Mouse (Mus musculus): ENCODE measurements around the gene Bag6. TPM values are rescaled to one million over a fixed set of nuclear protein-coding genes. Genes with fewer than 3 reads are reported as not detected.

Gene Bag6
- polyA plus RNA-seq, 1 experiment from 2014 or later, result 35.5 TPM

GRCm38 (mm10) chr17:35131500-35132173 lies 3.3 kb upstream of the Bag6 start, which contains the start of gene Apom:
TSS of gene Apom (minus strand) at chr17:35132050.
- no peaks in the 10 kb centered on the region for H3K27me3 ChIP-seq (replicated peaks)
- H3K36me3 ChIP-seq, result peaks cover 34% of the 10 kb centered on the region
- H3K4me3 ChIP-seq, result peak within 1 kb of the TSS; percentile 41
- no peaks in the 10 kb centered on the region for H3K9me3 ChIP-seq (replicated peaks)
- H3K9ac ChIP-seq, result peak within 1 kb of the TSS; percentile 9; the same call in 1 of the 2 replicates
- H3K27ac ChIP-seq, result peak within 1 kb of the TSS; percentile 74
- peak within 1 kb of the TSS; percentile 47 for H3K4me2 ChIP-seq
- peaks cover 43% of the 10 kb centered on the region for H3K4me1 ChIP-seq
- 74% methylated on average over 15 of the region's 15 CpGs for WGBS (ENCODE audit: insufficient replicate concordance)
- no peak for ATAC-seq

- Histone ChIP-seq H3K4me2 (no peak overlapping the region), H3K27me3 (replicated peaks) (no peaks in the 10 kb centered on the region), H3K27ac (peak overlapping the region; percentile 74), H3K9ac (no peak overlapping the region), H3K4me1 (peaks cover 43% of the 10 kb centered on the region), H3K4me3 (no peak overlapping the region), H3K36me3 (peaks cover 33% of the 10 kb centered on the region), H3K9me3 (replicated peaks) (no peaks in the 10 kb centered on the region)
- ATAC-seq, result no peak
- WGBS (ENCODE audit: insufficient replicate concordance), result 65% methylated on average over 3 of the region's 3 CpGs
Observed at GRCm38 (mm10) chr17:35132174-35132560, 2.8 kb upstream of the Bag6 start.

- Histone ChIP-seq H3K4me2 (peak overlapping the region; percentile 77; the same call in 1 of the 2 replicates), H3K9ac (no peak overlapping the region), H3K4me3 (no peak overlapping the region), H3K27me3 (replicated peaks) (no peaks in the 10 kb centered on the region), H3K27ac (no peak overlapping the region), H3K9me3 (replicated peaks) (no peaks in the 10 kb centered on the region), H3K4me1 (peaks cover 37% of the 10 kb centered on the region), H3K36me3 (peaks cover 35% of the 10 kb centered on the region)
- no peak for ATAC-seq
- WGBS (ENCODE audit: insufficient replicate concordance), result 92% methylated on average over 7 of the region's 7 CpGs
Observed at GRCm38 (mm10) chr17:35133517-35133916, 1.5 kb upstream of the Bag6 start.

GRCm38 (mm10) chr17:35135591-35136320 lies 778 bp downstream of the Bag6 start:
- peak overlapping the region; percentile 90 for H3K27ac ChIP-seq
- peak overlapping the region; percentile 77 for H3K4me2 ChIP-seq
- WGBS (ENCODE audit: insufficient replicate concordance), result 1% methylated on average over 40 of the region's 43 CpGs
- H3K9ac ChIP-seq, result peak overlapping the region; percentile 81
- no peaks in the 10 kb centered on the region for H3K27me3 ChIP-seq (replicated peaks)
- ATAC-seq, result peak; percentile 52
- H3K4me1 ChIP-seq, result peaks cover 27% of the 10 kb centered on the region
- no peaks in the 10 kb centered on the region for H3K9me3 ChIP-seq (replicated peaks)
- H3K4me3 ChIP-seq, result peak overlapping the region; percentile 86
- peaks cover 38% of the 10 kb centered on the region for H3K36me3 ChIP-seq

- no peaks in the 10 kb centered on the region for H3K27me3 ChIP-seq (replicated peaks)
- H3K27ac ChIP-seq, result no peak overlapping the region
- no peaks in the 10 kb centered on the region for H3K9me3 ChIP-seq (replicated peaks)
- no peak overlapping the region for H3K4me3 ChIP-seq
- H3K4me1 ChIP-seq, result peaks cover 20% of the 10 kb centered on the region
- 87% methylated on average over 3 of the region's 3 CpGs for WGBS (ENCODE audit: insufficient replicate concordance)
- peaks cover 69% of the 10 kb centered on the region for H3K36me3 ChIP-seq
- no peak for ATAC-seq
- H3K4me2 ChIP-seq, result no peak overlapping the region
- H3K9ac ChIP-seq, result no peak overlapping the region
Observed at GRCm38 (mm10) chr17:35139269-35139668, 4.3 kb downstream of the Bag6 start.

- Histone ChIP-seq H3K4me3 (no peak overlapping the region), H3K36me3 (peaks cover 82% of the 10 kb centered on the region), H3K9me3 (replicated peaks) (no peaks in the 10 kb centered on the region), H3K27ac (no peak overlapping the region), H3K4me1 (peaks cover 17% of the 10 kb centered on the region), H3K4me2 (no peak overlapping the region), H3K9ac (no peak overlapping the region), H3K27me3 (replicated peaks) (no peaks in the 10 kb centered on the region)
- no peak for ATAC-seq
- 79% methylated on average over 16 of the region's 16 CpGs for WGBS (ENCODE audit: insufficient replicate concordance)
Observed at GRCm38 (mm10) chr17:35140490-35140996, 5.6 kb downstream of the Bag6 start.

- no peaks in the 10 kb centered on the region for H3K9me3 ChIP-seq (replicated peaks)
- WGBS (ENCODE audit: insufficient replicate concordance), result 86% methylated on average over 6 of the region's 6 CpGs
- H3K9ac ChIP-seq, result no peak overlapping the region
- H3K4me1 ChIP-seq, result peaks cover 7% of the 10 kb centered on the region
- no peak for ATAC-seq
- H3K27me3 ChIP-seq (replicated peaks), result no peaks in the 10 kb centered on the region
- H3K4me3 ChIP-seq, result no peak overlapping the region
- no peak overlapping the region for H3K27ac ChIP-seq
- H3K36me3 ChIP-seq, result peaks cover 96% of the 10 kb centered on the region
- H3K4me2 ChIP-seq, result no peak overlapping the region
Observed at GRCm38 (mm10) chr17:35141971-35142370, 7.0 kb downstream of the Bag6 start.

- H3K36me3 ChIP-seq, result peaks cover 99% of the 10 kb centered on the region
- no peak overlapping the region for H3K4me2 ChIP-seq
- H3K9me3 ChIP-seq (replicated peaks), result no peaks in the 10 kb centered on the region
- H3K27ac ChIP-seq, result peak overlapping the region; percentile 1; the same call in 1 of the 2 replicates
- peaks cover 4% of the 10 kb centered on the region; the same call in 1 of the 2 replicates for H3K4me1 ChIP-seq
- no peak overlapping the region for H3K4me3 ChIP-seq
- no peak overlapping the region for H3K9ac ChIP-seq
- WGBS (ENCODE audit: insufficient replicate concordance), result 87% methylated on average over 5 of the region's 5 CpGs
- no peaks in the 10 kb centered on the region for H3K27me3 ChIP-seq (replicated peaks)
- no peak for ATAC-seq
Observed at GRCm38 (mm10) chr17:35146139-35146538, 11.2 kb downstream of the Bag6 start.

- no peaks in the 10 kb centered on the region for H3K9me3 ChIP-seq (replicated peaks)
- 0 out of 2 replicates have a peak overlapping the region, but pooled peaks have one; percentile 13 for H3K27ac ChIP-seq
- H3K4me1 ChIP-seq, result peaks cover 9% of the 10 kb centered on the region; the same call in 1 of the 2 replicates
- H3K27me3 ChIP-seq (replicated peaks), result no peaks in the 10 kb centered on the region
- 65% methylated on average over 3 of the region's 3 CpGs for WGBS (ENCODE audit: insufficient replicate concordance)
- H3K9ac ChIP-seq, result no peak overlapping the region
- no peak for ATAC-seq
- no peak overlapping the region for H3K4me3 ChIP-seq
- no peak overlapping the region for H3K4me2 ChIP-seq
- peaks cover 99% of the 10 kb centered on the region for H3K36me3 ChIP-seq
Observed at GRCm38 (mm10) chr17:35147348-35147747, 12.4 kb downstream of the Bag6 start.

- peaks cover 99% of the 10 kb centered on the region for H3K36me3 ChIP-seq
- H3K4me3 ChIP-seq, result no peak overlapping the region
- 63% methylated on average over 5 of the region's 5 CpGs for WGBS (ENCODE audit: insufficient replicate concordance)
- H3K27me3 ChIP-seq (replicated peaks), result no peaks in the 10 kb centered on the region
- 0 out of 2 replicates have a peak overlapping the region, but pooled peaks have one; percentile 7 for H3K27ac ChIP-seq
- ATAC-seq, result no peak
- no peaks in the 10 kb centered on the region for H3K9me3 ChIP-seq (replicated peaks)
- peaks cover 9% of the 10 kb centered on the region; the same call in 1 of the 2 replicates for H3K4me1 ChIP-seq
- no peak overlapping the region for H3K4me2 ChIP-seq
- no peak overlapping the region for H3K9ac ChIP-seq
Observed at GRCm38 (mm10) chr17:35147922-35148639, 13.1 kb downstream of the Bag6 start.

- ATAC-seq, result no peak
- WGBS (ENCODE audit: insufficient replicate concordance), result 90% methylated on average over 4 of the region's 4 CpGs
- Histone ChIP-seq H3K4me1 (peaks cover 9% of the 10 kb centered on the region; the same call in 1 of the 2 replicates), H3K36me3 (peaks cover 99% of the 10 kb centered on the region), H3K27ac (no peak overlapping the region), H3K27me3 (replicated peaks) (no peaks in the 10 kb centered on the region), H3K4me3 (no peak overlapping the region), H3K9me3 (replicated peaks) (no peaks in the 10 kb centered on the region), H3K9ac (no peak overlapping the region), H3K4me2 (no peak overlapping the region)
Observed at GRCm38 (mm10) chr17:35152121-35152520, 17.1 kb downstream of the Bag6 start.

Data from liver, embryonic 12.5 days (tissue).